Mouse (Mus musculus) liver, adult 2 months (tissue): ENCODE results near the gene Hoxc13. TPM values are rescaled to one million over a fixed set of nuclear protein-coding genes. Genes with fewer than 3 reads are reported as not detected.

ENCODE experiments used
- DNase-seq: peaks from one replicate; pipeline ENCODE4 v3.0.0-alpha.2; 2011; ENCODE audit warnings: low read depth, low spot score; ENCODE audit errors: extremely low read depth
- H3K27ac ChIP-seq: fragments of 200-500 bp; replicated peaks from 2 replicates; pipeline ENCODE4 v1.5.1; 2012; ENCODE audit warnings: low read depth, mild to moderate bottlenecking, control low read depth, inconsistent platforms, low read length; ENCODE audit not compliant: insufficient read depth
- H3K27me3 ChIP-seq: fragments of 200-500 bp; 2 replicates; pipeline ENCODE4 v1.6.1; 2012; ENCODE audit warnings: mild to moderate bottlenecking, moderate library complexity, low read length, inconsistent platforms; ENCODE audit not compliant: control insufficient read depth, insufficient read depth
- H3K36me3 ChIP-seq: fragments of 200-500 bp; 2 replicates; pipeline ENCODE4 v1.6.1; 2012; ENCODE audit warnings: low read length, inconsistent platforms; ENCODE audit not compliant: control insufficient read depth, insufficient read depth
- H3K4me1 ChIP-seq: fragments of 200-500 bp; 2 replicates; pipeline ENCODE4 v1.6.1; 2011; ENCODE audit warnings: low read length; ENCODE audit not compliant: control insufficient read depth, insufficient read depth
- H3K4me3 ChIP-seq: fragments of 200-500 bp; 2 replicates; pipeline ENCODE4 v1.5.1; 2011; ENCODE audit warnings: low read depth, mild to moderate bottlenecking, control low read depth, low read length, moderate library complexity; ENCODE audit not compliant: insufficient read depth
- H3K79me2 ChIP-seq: fragments of 200-500 bp; 2 replicates; pipeline ENCODE4 v1.6.1; 2012; ENCODE audit warnings: inconsistent platforms, mild to moderate bottlenecking, low read length, moderate library complexity; ENCODE audit not compliant: control insufficient read depth, insufficient read depth
- H3K9ac ChIP-seq: fragments of 200-500 bp; 2 replicates; pipeline ENCODE4 v1.6.1; 2012; ENCODE audit warnings: low read depth, mild to moderate bottlenecking, control low read depth, inconsistent platforms, low read length
- CTCF ChIP-seq: fragments of 200-500 bp; IDR thresholded peaks from 2 replicates; pipeline ENCODE4 v1.5.1; 2011; ENCODE audit warnings: low read depth, low read length, control low read depth
- POLR2A ChIP-seq: fragments of 200-500 bp; IDR thresholded peaks from 2 replicates; pipeline ENCODE4 v1.6.1; 2011; ENCODE audit warnings: low read length, control low read depth; ENCODE audit not compliant: insufficient read depth; ENCODE audit errors: extremely low read depth
- WGBS: fragments of 180-500 bp; shearing (Covaris S2); methylation state at CpG from one replicate; pipeline ENCODE4 v1.1.7; 2018; 5-methylcytosine and 5-hydroxymethylcytosine counted together
- polyA plus RNA-seq: library from polyadenylated mRNA; depleted of rRNA; stranded (reverse); fragments of >200 nt; gene quantifications from 2 replicates; pipeline ENCODE4 v1.2.3, GENCODE M21; 2012
- total RNA-seq: library from RNA; depleted of rRNA; stranded (reverse); fragments of >200 nt; gene quantifications from 2 replicates; pipeline ENCODE4 v1.2.3, GENCODE M21; 2014

Gene Hoxc13
- total and polyA plus RNA-seq, 2 experiments = not detected

- no peak overlapping the region for H3K9ac ChIP-seq
- 10% methylated on average over 26 of the region's 26 CpGs for WGBS
- H3K27ac ChIP-seq = no peak overlapping the region
- TF ChIP-seq CTCF = no peak
- no peak for TF ChIP-seq POLR2A
- H3K4me1 ChIP-seq = no peaks in the 10 kb centered on the region
- H3K36me3 ChIP-seq = no peaks in the 10 kb centered on the region
- H3K79me2 ChIP-seq = no peaks in the 10 kb centered on the region
- peaks cover 33% of the 10 kb centered on the region for H3K27me3 ChIP-seq
- no peak overlapping the region for H3K4me3 ChIP-seq
- no peak for DNase-seq
These were observed 44.3 kb downstream of the Hoxc13 start for GRCm38 (mm10) chr15:102965003-102965891.

GRCm38 (mm10) chr15:102965892-102966775, 45.2 kb downstream of the Hoxc13 start:
- WGBS = 9% methylated on average over 28 of the region's 30 CpGs
- no peak overlapping the region for H3K27ac ChIP-seq
- H3K9ac ChIP-seq = no peak overlapping the region
- H3K79me2 ChIP-seq = no peaks in the 10 kb centered on the region
- no peak overlapping the region for H3K4me3 ChIP-seq
- peaks cover 32% of the 10 kb centered on the region for H3K27me3 ChIP-seq
- H3K4me1 ChIP-seq = no peaks in the 10 kb centered on the region
- no peaks in the 10 kb centered on the region for H3K36me3 ChIP-seq
- DNase-seq = peak; percentile 7
- no peak for TF ChIP-seq POLR2A
- TF ChIP-seq CTCF = peak; percentile 67

- H3K4me3 ChIP-seq = no peak within 1 kb of the TSS
- H3K4me1 ChIP-seq = no peaks in the 10 kb centered on the region
- no peak for DNase-seq
- peaks cover 33% of the 10 kb centered on the region for H3K27me3 ChIP-seq
- H3K9ac ChIP-seq = no peak within 1 kb of the TSS
- TF ChIP-seq POLR2A (no peak), CTCF (no peak)
- WGBS = 10% methylated on average over 27 of the region's 27 CpGs
- H3K79me2 ChIP-seq = no peaks in the 10 kb centered on the region
- no peaks in the 10 kb centered on the region for H3K36me3 ChIP-seq
- H3K27ac ChIP-seq = no peak within 1 kb of the TSS
These were observed 45.9 kb downstream of the Hoxc13 start, which contains the start of gene Hoxc10 for GRCm38 (mm10) chr15:102966776-102967311. Gene Hoxc10, plus strand, starts transcription at chr15:102966796.

GRCm38 (mm10) chr15:102967312-102967510, 46.3 kb downstream of the Hoxc13 start, which contains the start of gene Hoxc5:
Gene Hoxc5, plus strand, starts transcription at chr15:102967443.
- no peak for TF ChIP-seq POLR2A
- TF ChIP-seq CTCF = no peak
- Histone ChIP-seq H3K79me2 (no peaks in the 10 kb centered on the region), H3K4me1 (no peaks in the 10 kb centered on the region), H3K27ac (no peak within 1 kb of the TSS), H3K27me3 (peaks cover 34% of the 10 kb centered on the region), H3K4me3 (no peak within 1 kb of the TSS), H3K36me3 (no peaks in the 10 kb centered on the region), H3K9ac (no peak within 1 kb of the TSS)
- no peak for DNase-seq
- WGBS = 10% methylated on average over 12 of the region's 12 CpGs

- no peak for TF ChIP-seq CTCF
- TF ChIP-seq POLR2A = no peak
- H3K27ac ChIP-seq = no peak overlapping the region
- H3K27me3 ChIP-seq = peaks cover 38% of the 10 kb centered on the region
- H3K4me3 ChIP-seq = no peak overlapping the region
- no peaks in the 10 kb centered on the region for H3K36me3 ChIP-seq
- no peaks in the 10 kb centered on the region for H3K79me2 ChIP-seq
- H3K9ac ChIP-seq = no peak overlapping the region
- no peak for DNase-seq
- WGBS = 8% methylated on average over 34 of the region's 34 CpGs
- H3K4me1 ChIP-seq = no peaks in the 10 kb centered on the region
These were observed 46.9 kb downstream of the Hoxc13 start for GRCm38 (mm10) chr15:102967511-102968397.
